Mouse (Mus musculus): Measurements from ENCODE around the gene Fkbp4. TPM values are rescaled to one million over a fixed set of nuclear protein-coding genes. Genes with fewer than 3 reads are reported as not detected.

Gene Fkbp4
- polyA plus RNA-seq, 1 experiment from 2014 or later: 551 TPM

DNA sequence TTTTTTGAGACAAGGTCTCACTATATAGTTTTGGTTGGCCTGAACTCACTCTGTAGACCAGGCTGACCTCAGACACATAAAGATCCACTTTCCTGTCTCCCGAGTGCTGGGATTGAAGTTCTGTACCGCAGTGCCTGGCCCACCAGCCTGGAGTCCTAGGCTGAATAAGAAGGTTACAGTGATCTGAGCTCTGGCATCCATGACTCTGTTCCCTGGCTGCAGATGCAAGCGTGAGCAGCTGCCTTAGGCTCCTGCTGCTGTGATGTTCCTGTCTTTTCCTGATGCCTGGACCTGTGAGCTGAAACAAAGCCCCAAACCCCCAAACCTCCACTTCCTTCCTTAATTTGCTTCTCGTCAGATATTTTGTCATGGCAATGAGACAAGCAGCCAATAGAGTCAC lies 26.5 kb upstream of the Fkbp4 start:
- Histone ChIP-seq H3K4me2 (ENCODE audit: low read depth) (no peak overlapping the region), H3K27me3 (ENCODE audit: control insufficient read depth, insufficient read depth, low read length) (no peaks in the 10 kb centered on the region), H3K4me1 (ENCODE audit: control insufficient read depth, insufficient read depth, low read length) (no peaks in the 10 kb centered on the region), H3K9me3 (ENCODE audit: control insufficient read depth, low read length) (no peaks in the 10 kb centered on the region), H3K36me3 (ENCODE audit: control insufficient read depth, insufficient read depth, low read length) (no peaks in the 10 kb centered on the region), H3K9ac (ENCODE audit: low read length) (no peak overlapping the region), H3K27ac (ENCODE audit: low read depth, low read length) (no peak overlapping the region), H3K4me3 (ENCODE audit: low read depth, low read length) (no peak overlapping the region)
- DNase-seq (ENCODE audit: low spot score) (no peak), ATAC-seq (ENCODE audit: insufficient read depth, low FRiP score, low TSS enrichment) (no peak)
- 88% methylated on average over 4 of the region's 4 CpGs for WGBS

- H3K9me3 ChIP-seq (ENCODE audit: control insufficient read depth, low read length): no peaks in the 10 kb centered on the region
- no peak overlapping the region for H3K9ac ChIP-seq (ENCODE audit: low read length)
- ATAC-seq (ENCODE audit: insufficient read depth, low FRiP score, low TSS enrichment) (no peak), DNase-seq (ENCODE audit: low spot score) (no peak)
- no peaks in the 10 kb centered on the region for H3K36me3 ChIP-seq (ENCODE audit: control insufficient read depth, insufficient read depth, low read length)
- no peak overlapping the region for H3K4me2 ChIP-seq (ENCODE audit: low read depth)
- no peaks in the 10 kb centered on the region for H3K27me3 ChIP-seq (ENCODE audit: control insufficient read depth, insufficient read depth, low read length)
- no peak overlapping the region for H3K27ac ChIP-seq (ENCODE audit: low read depth, low read length)
- no peak overlapping the region for H3K4me3 ChIP-seq (ENCODE audit: low read depth, low read length)
- H3K4me1 ChIP-seq (ENCODE audit: control insufficient read depth, insufficient read depth, low read length): no peaks in the 10 kb centered on the region
These were observed 23.1 kb upstream of the Fkbp4 start for GRCm38 (mm10) chr6:128461606-128462005.

DNA sequence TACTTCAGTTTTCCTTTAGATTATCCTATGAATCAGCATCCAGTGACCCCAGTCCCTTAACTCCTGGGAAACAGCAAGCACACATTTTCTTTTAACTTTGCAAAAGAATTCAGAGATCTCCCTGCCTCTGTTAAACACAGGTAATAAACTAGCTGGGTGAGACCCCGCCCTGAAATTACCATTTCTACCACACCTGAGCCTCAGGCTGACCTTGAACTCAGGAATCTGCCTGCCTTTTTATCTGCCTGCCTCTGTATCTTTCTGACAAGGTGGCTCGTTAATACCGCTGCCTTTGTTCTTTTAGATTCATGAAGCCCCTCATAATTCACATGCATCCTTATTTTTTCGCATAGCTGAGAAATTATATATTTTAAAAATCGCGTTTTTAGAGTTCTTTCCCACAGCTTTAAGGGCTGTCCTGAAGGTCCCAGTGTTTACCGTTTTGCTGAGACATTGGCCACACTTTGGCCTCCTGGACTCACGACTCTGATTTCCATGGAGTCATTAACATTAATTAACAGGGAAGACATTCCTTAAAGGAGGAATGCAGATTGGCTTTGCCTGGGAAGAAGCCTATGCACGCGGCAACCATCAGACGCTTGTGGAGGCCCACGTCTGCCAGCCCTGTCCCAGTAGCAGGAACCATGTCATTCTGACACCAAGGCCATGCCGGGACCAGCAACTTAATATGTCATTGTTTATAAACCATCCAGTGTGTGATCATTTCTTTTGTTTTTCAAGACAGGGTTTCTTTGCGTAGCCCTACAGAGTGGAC lies 22.4 kb upstream of the Fkbp4 start:
- H3K4me2 ChIP-seq (ENCODE audit: low read depth): no peak overlapping the region
- no peak overlapping the region for H3K4me3 ChIP-seq (ENCODE audit: low read depth, low read length)
- no peaks in the 10 kb centered on the region for H3K27me3 ChIP-seq (ENCODE audit: control insufficient read depth, insufficient read depth, low read length)
- H3K9ac ChIP-seq (ENCODE audit: low read length): no peak overlapping the region
- DNase-seq (ENCODE audit: low spot score) (no peak), ATAC-seq (ENCODE audit: insufficient read depth, low FRiP score, low TSS enrichment) (no peak)
- H3K36me3 ChIP-seq (ENCODE audit: control insufficient read depth, insufficient read depth, low read length): no peaks in the 10 kb centered on the region
- H3K9me3 ChIP-seq (ENCODE audit: control insufficient read depth, low read length): no peaks in the 10 kb centered on the region
- no peaks in the 10 kb centered on the region for H3K4me1 ChIP-seq (ENCODE audit: control insufficient read depth, insufficient read depth, low read length)
- H3K27ac ChIP-seq (ENCODE audit: low read depth, low read length): no peak overlapping the region
- WGBS: 85% methylated on average over 14 of the region's 14 CpGs

- DNase-seq (ENCODE audit: low spot score) (no peak), ATAC-seq (ENCODE audit: insufficient read depth, low FRiP score, low TSS enrichment) (no peak)
- Histone ChIP-seq H3K4me3 (ENCODE audit: low read depth, low read length) (no peak overlapping the region), H3K4me2 (ENCODE audit: low read depth) (no peak overlapping the region), H3K27ac (ENCODE audit: low read depth, low read length) (no peak overlapping the region), H3K9ac (ENCODE audit: low read length) (no peak overlapping the region), H3K4me1 (ENCODE audit: control insufficient read depth, insufficient read depth, low read length) (no peaks in the 10 kb centered on the region), H3K9me3 (ENCODE audit: control insufficient read depth, low read length) (no peaks in the 10 kb centered on the region), H3K36me3 (ENCODE audit: control insufficient read depth, insufficient read depth, low read length) (no peaks in the 10 kb centered on the region), H3K27me3 (ENCODE audit: control insufficient read depth, insufficient read depth, low read length) (no peaks in the 10 kb centered on the region)
- 47% methylated on average over 2 of the region's 2 CpGs for WGBS
These were observed 21.8 kb upstream of the Fkbp4 start for GRCm38 (mm10) chr6:128460321-128460720.

GRCm38 (mm10) chr6:128457186-128457585 lies 18.7 kb upstream of the Fkbp4 start:
- H3K4me2 ChIP-seq (ENCODE audit: low read depth): no peak overlapping the region
- no peak for DNase-seq (ENCODE audit: low spot score)

DNA sequence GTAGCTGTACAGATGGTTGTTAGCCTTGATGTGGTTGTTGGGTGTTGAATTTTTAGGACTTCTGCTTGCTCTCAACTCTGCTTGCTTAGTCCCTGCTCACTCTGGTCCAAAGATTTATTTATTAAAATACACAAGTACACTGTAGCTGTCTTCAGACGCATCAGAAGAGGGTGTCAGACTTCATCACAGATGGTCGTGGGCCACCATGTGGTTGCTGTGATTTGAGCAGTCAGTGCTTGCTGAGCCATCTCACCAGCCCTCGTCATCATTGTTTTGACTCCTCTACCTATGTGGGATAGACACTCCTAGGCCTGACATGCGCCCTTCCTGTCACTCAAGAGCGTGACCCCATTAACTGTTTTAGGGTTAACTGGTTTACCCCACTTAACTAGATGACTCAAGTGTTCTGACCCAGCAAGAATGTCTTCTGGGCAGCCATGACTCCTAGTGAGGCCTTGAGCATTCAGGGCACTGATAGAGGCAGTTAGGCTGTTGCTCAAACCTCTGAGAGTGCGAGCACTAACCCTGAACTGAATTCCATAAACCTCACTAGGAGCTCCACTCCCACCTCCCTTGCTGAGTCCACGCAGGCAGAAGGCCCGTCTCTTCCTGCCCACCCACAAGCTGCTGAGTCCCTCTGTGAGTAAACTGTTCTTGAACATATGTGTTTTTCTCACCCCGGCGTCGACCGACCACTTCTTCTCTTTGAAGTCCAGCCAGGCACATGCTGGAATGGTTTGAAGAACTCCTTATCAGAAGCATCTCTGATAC lies 17.5 kb upstream of the Fkbp4 start:
- Histone ChIP-seq H3K27ac (ENCODE audit: low read depth, low read length) (no peak overlapping the region), H3K9ac (ENCODE audit: low read length) (no peak overlapping the region), H3K4me1 (ENCODE audit: control insufficient read depth, insufficient read depth, low read length) (no peaks in the 10 kb centered on the region), H3K4me3 (ENCODE audit: low read depth, low read length) (no peak overlapping the region), H3K27me3 (ENCODE audit: control insufficient read depth, insufficient read depth, low read length) (no peaks in the 10 kb centered on the region), H3K36me3 (ENCODE audit: control insufficient read depth, insufficient read depth, low read length) (no peaks in the 10 kb centered on the region), H3K4me2 (ENCODE audit: low read depth) (no peak overlapping the region), H3K9me3 (ENCODE audit: control insufficient read depth, low read length) (no peaks in the 10 kb centered on the region)
- no peak for DNase-seq (ENCODE audit: low spot score)
- 83% methylated on average over 12 of the region's 12 CpGs for WGBS
- ATAC-seq (ENCODE audit: insufficient read depth, low FRiP score, low TSS enrichment): no peak

More at GRCm38 (mm10) chr6:128457186-128457585, 18.7 kb upstream of the Fkbp4 start:
- H3K4me3 ChIP-seq (ENCODE audit: low read depth, low read length): no peak overlapping the region
- no peaks in the 10 kb centered on the region for H3K27me3 ChIP-seq (ENCODE audit: control insufficient read depth, insufficient read depth, low read length)
- no peaks in the 10 kb centered on the region for H3K4me1 ChIP-seq (ENCODE audit: control insufficient read depth, insufficient read depth, low read length)
- ATAC-seq (ENCODE audit: insufficient read depth, low FRiP score, low TSS enrichment): no peak
- 91% methylated on average over 5 of the region's 5 CpGs for WGBS
- no peaks in the 10 kb centered on the region for H3K36me3 ChIP-seq (ENCODE audit: control insufficient read depth, insufficient read depth, low read length)
- H3K9me3 ChIP-seq (ENCODE audit: control insufficient read depth, low read length): no peaks in the 10 kb centered on the region
- H3K9ac ChIP-seq (ENCODE audit: low read length): no peak overlapping the region
- no peak overlapping the region for H3K27ac ChIP-seq (ENCODE audit: low read depth, low read length)

- H3K9ac ChIP-seq (ENCODE audit: low read length): no peak overlapping the region
- H3K4me2 ChIP-seq (ENCODE audit: low read depth): no peak overlapping the region
- no peaks in the 10 kb centered on the region for H3K27me3 ChIP-seq (ENCODE audit: control insufficient read depth, insufficient read depth, low read length)
- H3K4me1 ChIP-seq (ENCODE audit: control insufficient read depth, insufficient read depth, low read length): no peaks in the 10 kb centered on the region
- no peaks in the 10 kb centered on the region for H3K9me3 ChIP-seq (ENCODE audit: control insufficient read depth, low read length)
- no peak for ATAC-seq (ENCODE audit: insufficient read depth, low FRiP score, low TSS enrichment)
- H3K36me3 ChIP-seq (ENCODE audit: control insufficient read depth, insufficient read depth, low read length): no peaks in the 10 kb centered on the region
- no peak overlapping the region for H3K27ac ChIP-seq (ENCODE audit: low read depth, low read length)
- WGBS: 95% methylated on average over 5 of the region's 5 CpGs
- DNase-seq (ENCODE audit: low spot score): no peak
- no peak overlapping the region for H3K4me3 ChIP-seq (ENCODE audit: low read depth, low read length)
These were observed 8.6 kb upstream of the Fkbp4 start for GRCm38 (mm10) chr6:128447063-128447462.

DNA sequence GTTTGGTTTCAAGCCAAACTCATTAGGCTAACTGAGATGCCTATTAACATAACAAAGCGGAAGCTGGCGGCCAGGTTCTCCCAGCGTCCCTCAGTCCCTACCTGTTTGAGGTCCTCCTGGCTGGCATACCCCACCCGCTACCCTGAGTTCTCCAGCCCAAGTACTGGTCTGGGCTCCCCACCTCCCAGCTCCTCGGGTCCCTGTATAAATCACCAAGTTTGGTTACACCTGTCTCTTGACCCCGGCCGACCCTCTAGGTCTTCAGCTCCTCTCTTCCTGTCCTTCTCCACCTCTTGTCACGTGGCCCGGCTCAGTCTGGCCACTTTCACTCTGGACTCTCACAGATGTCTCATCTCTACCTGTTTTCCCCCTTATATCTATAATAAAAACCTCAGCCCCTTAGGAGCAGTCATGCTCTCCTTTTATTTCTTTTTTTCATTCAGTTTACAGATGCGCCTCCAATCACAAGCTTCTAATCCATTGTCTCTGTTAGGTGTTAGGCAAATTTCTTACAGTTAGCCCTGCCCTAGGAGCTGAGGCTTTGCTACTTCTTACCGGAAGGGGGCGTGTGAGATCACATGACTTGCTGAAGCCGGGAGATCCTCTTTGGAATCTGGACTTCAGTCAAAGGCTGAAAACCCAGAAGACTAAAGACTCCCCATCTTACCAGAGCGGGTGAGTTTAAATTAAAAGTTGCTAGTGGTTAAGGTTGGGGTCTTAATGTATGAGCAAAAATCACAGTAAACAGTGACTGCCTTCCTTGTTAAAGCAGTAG lies 7.5 kb upstream of the Fkbp4 start:
- Histone ChIP-seq H3K4me3 (ENCODE audit: low read depth, low read length) (no peak overlapping the region), H3K27me3 (ENCODE audit: control insufficient read depth, insufficient read depth, low read length) (no peaks in the 10 kb centered on the region)

More for the DNA sequence above, 7.5 kb upstream of the Fkbp4 start:
- no peak overlapping the region for H3K9ac ChIP-seq (ENCODE audit: low read length)
- H3K4me1 ChIP-seq (ENCODE audit: control insufficient read depth, insufficient read depth, low read length): no peaks in the 10 kb centered on the region
- H3K27ac ChIP-seq (ENCODE audit: low read depth, low read length): no peak overlapping the region
- no peak for ATAC-seq (ENCODE audit: insufficient read depth, low FRiP score, low TSS enrichment)
- peak; percentile 41 for DNase-seq (ENCODE audit: low spot score)
- WGBS: 13% methylated on average over 14 of the region's 14 CpGs
- no peaks in the 10 kb centered on the region for H3K9me3 ChIP-seq (ENCODE audit: control insufficient read depth, low read length)
- H3K4me2 ChIP-seq (ENCODE audit: low read depth): no peak overlapping the region
- H3K36me3 ChIP-seq (ENCODE audit: control insufficient read depth, insufficient read depth, low read length): no peaks in the 10 kb centered on the region

Measured in neural tube, embryonic 11.5 days (tissue).